Comparison of ENCODE assay signal across 25 mouse cellular contexts in the genomic region with DNA sequence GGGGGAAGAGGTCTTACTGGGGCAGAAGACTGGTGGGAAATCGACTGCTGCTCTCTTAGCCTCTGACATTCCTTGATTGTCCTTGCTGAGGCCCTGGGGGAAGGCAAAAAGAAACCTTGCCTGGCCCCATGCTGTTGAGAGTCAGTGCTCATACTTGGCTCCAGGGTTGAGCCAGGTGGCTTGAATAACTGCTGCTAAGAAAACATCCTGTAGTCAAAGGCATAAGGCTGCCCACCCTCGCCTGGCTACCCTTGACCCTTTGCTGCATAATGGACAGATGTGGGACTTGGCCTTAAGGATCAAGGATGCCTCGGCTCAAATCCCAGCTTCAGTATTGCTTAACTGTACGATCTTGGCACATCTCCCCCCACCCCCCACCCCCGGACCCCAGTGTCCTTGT. TPM values are rescaled to one million over a fixed set of nuclear protein-coding genes. Genes with fewer than 3 reads are reported as not detected.
DNase-seq lines count a peak whose midpoint lies in the region; ATAC-seq and TF ChIP-seq lines count a peak whose summit lies in the region.
"Had no signal": no experiment of that assay in that cellular context is flagged by ENCODE, and none has a peak within 500 bp of the region (broad histone marks: within the 10 kb centered on the region; RNA-seq: fewer than 3 reads in every experiment).

No protein-coding gene starts in this region.

- no peak overlapping the region for H3K4me3 ChIP-seq in gastrocnemius, adult 2 months
- H3K4me3 ChIP-seq in hindbrain, embryonic 16.5 days (ENCODE audit: low read length) = no peak overlapping the region
- H3K4me3 ChIP-seq: embryonic facial prominence, embryonic 12.5 days; embryonic facial prominence, embryonic 15.5 days; forebrain, embryonic 13.5 days; hindbrain, embryonic 10.5 days; hindbrain, embryonic 13.5 days had no signal

- no peaks in the 10 kb centered on the region for H3K4me1 ChIP-seq in hindbrain, embryonic 16.5 days (ENCODE audit: control insufficient read depth, insufficient read depth, low read depth, low read length)
- H3K4me1 ChIP-seq: embryonic facial prominence, embryonic 12.5 days; embryonic facial prominence, embryonic 15.5 days; forebrain, embryonic 13.5 days; hindbrain, embryonic 13.5 days had no signal

- no peak overlapping the region for H3K9ac ChIP-seq in hindbrain, embryonic 16.5 days (ENCODE audit: low read depth, low read length)
- H3K9ac ChIP-seq: embryonic facial prominence, embryonic 12.5 days; embryonic facial prominence, embryonic 15.5 days; forebrain, embryonic 13.5 days; forebrain, postnatal 0 days; hindbrain, embryonic 13.5 days had no signal

- H3K36me3 ChIP-seq in hindbrain, embryonic 16.5 days (ENCODE audit: control insufficient read depth, insufficient read depth, low read length) = peaks cover 35% of the 10 kb centered on the region

- WGBS in hindbrain, embryonic 16.5 days = 86% methylated on average over 5 of the region's 5 CpGs

- H3K9me3 ChIP-seq in hindbrain, embryonic 16.5 days (ENCODE audit: control insufficient read depth, low read length) = no peaks in the 10 kb centered on the region
- H3K9me3 ChIP-seq: embryonic facial prominence, embryonic 12.5 days; embryonic facial prominence, embryonic 15.5 days; forebrain, embryonic 13.5 days; hindbrain, embryonic 10.5 days; hindbrain, embryonic 13.5 days had no signal

- TF ChIP-seq CTCF in gastrocnemius, adult 2 months (IDR thresholded peaks at IDR 0.05) = no peak

- no peak overlapping the region for H3K4me2 ChIP-seq in hindbrain, embryonic 16.5 days (ENCODE audit: low read length)
- H3K4me2 ChIP-seq: embryonic facial prominence, embryonic 12.5 days; embryonic facial prominence, embryonic 15.5 days; forebrain, embryonic 13.5 days; heart, embryonic 11.5 days; hindbrain, embryonic 13.5 days had no signal

- H3K27ac ChIP-seq in gastrocnemius, adult 2 months = no peak overlapping the region
- H3K27ac ChIP-seq in hindbrain, embryonic 16.5 days (ENCODE audit: low read depth, low read length) = no peak overlapping the region
- H3K27ac ChIP-seq: embryonic facial prominence, embryonic 12.5 days; embryonic facial prominence, embryonic 15.5 days; forebrain, embryonic 13.5 days; hindbrain, embryonic 10.5 days; hindbrain, embryonic 13.5 days; hindbrain, postnatal 0 days had no signal

- intact Hi-C loops in gastrocnemius, adult 2 months (cut with DNase I) = no loop called here

- peak; percentile 10 for DNase-seq in gastrocnemius, adult 2 months
- no peak for DNase-seq in gastrocnemius, adult 18-20 months (ENCODE audit: low spot score)
- peak; percentile 78 for DNase-seq in adrenal gland, adult 2 months
- peak; percentile 65 for DNase-seq in adrenal gland, adult 8-10 months
- peak; percentile 29 for DNase-seq in adrenal gland, postnatal 25 days
- DNase-seq in right cerebral cortex, postnatal 36 days (ENCODE audit: low spot score in 2 of 2) = no peak
- DNase-seq: cerebellum, adult 18-20 months; cerebellum, adult 9-10 months; cerebellum, postnatal 14 days; forebrain, postnatal 0 days; gastrocnemius, postnatal 10 days; kidney, adult 2 months had no signal

- no peaks in the 10 kb centered on the region for H3K27me3 ChIP-seq in hindbrain, embryonic 16.5 days (replicated peaks; ENCODE audit: control insufficient read depth, insufficient read depth, low read length)
- H3K27me3 ChIP-seq: embryonic facial prominence, embryonic 12.5 days; embryonic facial prominence, embryonic 15.5 days; forebrain, embryonic 13.5 days; hindbrain, embryonic 13.5 days had no signal

- no peak for ATAC-seq in hindbrain, embryonic 16.5 days
- ATAC-seq: CD4-positive, CD25-positive, alpha-beta regulatory T cell, adult 4 months; forebrain, embryonic 13.5 days; forebrain, postnatal 0 days; hindbrain, postnatal 0 days; inflammation-experienced regulatory T-cells, adult 6 months; intestine, embryonic 16.5 days had no signal

RNA-seq across cellular contexts. Expression of a gene that starts 18.1 kb away (rescaled TPM):
- 100 to 1,000 TPM; 579 to 631 TPM for total RNA-seq in gastrocnemius, adult 2 months (2021)
- total RNA-seq in gastrocnemius, adult 18-20 months (2021) = 100 to 1,000 TPM; 587 to 632 TPM
- 100 to 1,000 TPM; 184 to 214 TPM for total RNA-seq in adrenal gland, adult 2 months (2021)
- polyA plus RNA-seq in adrenal gland, adult 2 months (2012; rRNA removed) = 71.5 and 79.5 TPM in 2 replicates
- total RNA-seq in adrenal gland, adult 8-10 months (2022) = 100 to 1,000 TPM; 130 to 210 (median 165) TPM
- 173 and 182 TPM in 2 replicates for total RNA-seq in adrenal gland, postnatal 25 days (2021)
- polyA plus RNA-seq in hindbrain, embryonic 16.5 days (2015; fragmentation: Nextera tagmentation; extraction: Ambion mirVana) = 1.3 and 1.6 TPM in 2 replicates

RNA-seq across cellular contexts. Expression of a gene that starts 18.5 kb away (rescaled TPM):
- 1 to 10 TPM; 3.8 to 5.7 TPM for total RNA-seq in gastrocnemius, adult 2 months (2021)
- 1 to 10 TPM; 4.1 to 6.4 TPM for total RNA-seq in gastrocnemius, adult 18-20 months (2021)
- total RNA-seq in adrenal gland, adult 2 months (2021) = 10 to 100 TPM in 1 of 2 experiments, 1 to 10 TPM in 1; 8.2 to 15.7 TPM
- 12.9 and 15.8 TPM in 2 replicates for polyA plus RNA-seq in adrenal gland, adult 2 months (2012; rRNA removed)
- total RNA-seq in adrenal gland, adult 8-10 months (2022) = 10 to 100 TPM in 2 of 4 experiments, 1 to 10 TPM in 2; 5.3 to 11.4 (median 8.6) TPM
- 9.1 and 12.2 TPM in 2 replicates for total RNA-seq in adrenal gland, postnatal 25 days (2021)
- 1.2 and 1.4 TPM in 2 replicates for polyA plus RNA-seq in hindbrain, embryonic 16.5 days (2015; fragmentation: Nextera tagmentation; extraction: Ambion mirVana)
- total RNA-seq: common myeloid progenitor, adult 5-6 weeks; granulocyte monocyte progenitor cell, adult 5-6 weeks had no signal

RNA-seq across cellular contexts. Expression of a gene that starts 30.6 kb away (rescaled TPM):
- total RNA-seq in gastrocnemius, adult 2 months (2021) = 10 to 100 TPM; 39.6 to 44.9 TPM
- 10 to 100 TPM; 40.6 TPM for total RNA-seq in gastrocnemius, adult 18-20 months (2021)
- total RNA-seq in adrenal gland, adult 2 months (2021) = 10 to 100 TPM; 36.8 to 51.7 TPM
- polyA plus RNA-seq in adrenal gland, adult 2 months (2012; rRNA removed) = 44.8 and 58.4 TPM in 2 replicates
- total RNA-seq in adrenal gland, adult 8-10 months (2022) = 10 to 100 TPM; 42.7 to 57.7 (median 49.8) TPM
- 50.2 and 51.3 TPM in 2 replicates for total RNA-seq in adrenal gland, postnatal 25 days (2021)
- polyA plus RNA-seq in hindbrain, embryonic 16.5 days (2015; fragmentation: Nextera tagmentation; extraction: Ambion mirVana) = 26.3 and 31.5 TPM in 2 replicates

RNA-seq across cellular contexts. Expression of a gene that starts 45.5 kb away (rescaled TPM):
- 10 to 100 TPM; 10.7 to 10.8 TPM for total RNA-seq in gastrocnemius, adult 2 months (2021)
- 10 to 100 TPM; 12.0 to 13.0 TPM for total RNA-seq in gastrocnemius, adult 18-20 months (2021)
- 10 to 100 TPM in 1 of 2 experiments, 1 to 10 TPM in 1; 8.0 to 12.6 TPM for total RNA-seq in adrenal gland, adult 2 months (2021)
- 1.5 and 2.0 TPM in 2 replicates for polyA plus RNA-seq in adrenal gland, adult 2 months (2012; rRNA removed)
- 10 to 100 TPM; 11.7 to 14.8 (median 13.9) TPM for total RNA-seq in adrenal gland, adult 8-10 months (2022)
- total RNA-seq in adrenal gland, postnatal 25 days (2021) = 10.8 and 13.4 TPM in 2 replicates
- 16.4 and 17.1 TPM in 2 replicates for polyA plus RNA-seq in hindbrain, embryonic 16.5 days (2015; fragmentation: Nextera tagmentation; extraction: Ambion mirVana)

RNA-seq across cellular contexts. Expression of a gene that starts 49.3 kb away (rescaled TPM):
- 10 to 100 TPM; 86.3 to 86.4 TPM for total RNA-seq in gastrocnemius, adult 2 months (2021)
- 100 to 1,000 TPM in 1 of 2 experiments, 10 to 100 TPM in 1; 83.4 to 103 TPM for total RNA-seq in gastrocnemius, adult 18-20 months (2021)
- 10 to 100 TPM; 83.5 to 85.9 TPM for total RNA-seq in adrenal gland, adult 2 months (2021)
- polyA plus RNA-seq in adrenal gland, adult 2 months (2012; rRNA removed) = 12.3 and 16.0 TPM in 2 replicates
- total RNA-seq in adrenal gland, adult 8-10 months (2022) = 100 to 1,000 TPM in 1 of 4 experiments, 10 to 100 TPM in 3; 79.2 to 112 (median 89.0) TPM
- total RNA-seq in adrenal gland, postnatal 25 days (2021) = 88.3 and 97.4 TPM in 2 replicates
- 151 and 161 TPM in 2 replicates for polyA plus RNA-seq in hindbrain, embryonic 16.5 days (2015; fragmentation: Nextera tagmentation; extraction: Ambion mirVana)

Comparison
In these comparisons a context has a peak if more than half of its experiments do, and no peak if none do; other contexts are left out.
1. DNase-seq: peak in gastrocnemius, adult 2 months (single experiment), adrenal gland, adult 2 months (single experiment), adrenal gland, adult 8-10 months (single experiment) and adrenal gland, postnatal 25 days (single experiment); none in gastrocnemius, adult 18-20 months (single experiment) and right cerebral cortex, postnatal 36 days (0 of 2).